Mouse (Mus musculus) liver, embryonic 12.5 days (tissue): Measurements from ENCODE around the gene Sec14l2. TPM values are rescaled to one million over a fixed set of nuclear protein-coding genes. Genes with fewer than 3 reads are reported as not detected.

Experiments
- ATAC-seq: fragments of 200-750 bp; cut with Nextera tagmentation; 2 replicates; pipeline ENCODE4 v1.8.0; 2017; ENCODE audit warnings: moderate number of reproducible peaks, mild to moderate bottlenecking, moderate library complexity
- H3K27ac ChIP-seq: fragments of 300-500 bp; sonication (generic); 2 replicates; pipeline ENCODE4 v1.5.1; 2016; ENCODE audit warnings: mild to moderate bottlenecking
- H3K27me3 ChIP-seq: fragments of 300-500 bp; sonication (generic); replicated peaks from 2 replicates; pipeline ENCODE4 v1.6.1; 2016; ENCODE audit warnings: mild to moderate bottlenecking, moderate library complexity
- H3K36me3 ChIP-seq: fragments of 300-500 bp; sonication (generic); 2 replicates; pipeline ENCODE4 v1.6.1; 2016; ENCODE audit warnings: mild to moderate bottlenecking, moderate library complexity
- H3K4me1 ChIP-seq: fragments of 300-500 bp; sonication (generic); 2 replicates; pipeline ENCODE4 v1.6.1; 2016
- H3K4me2 ChIP-seq: fragments of 300-500 bp; sonication (generic); 2 replicates; pipeline ENCODE4 v1.6.1; 2016; ENCODE audit warnings: mild to moderate bottlenecking, moderate library complexity
- H3K4me3 ChIP-seq: fragments of 300-500 bp; sonication (generic); 2 replicates; pipeline ENCODE4 v1.5.1; 2016; ENCODE audit warnings: mild to moderate bottlenecking, moderate library complexity
- H3K9ac ChIP-seq: fragments of 300-500 bp; sonication (generic); 2 replicates; pipeline ENCODE4 v1.6.1; 2016; ENCODE audit warnings: mild to moderate bottlenecking, moderate library complexity
- H3K9me3 ChIP-seq: fragments of 300-500 bp; sonication (generic); replicated peaks from 2 replicates; pipeline ENCODE4 v1.6.1; 2016; ENCODE audit warnings: mild to moderate bottlenecking, moderate library complexity
- WGBS: fragments of 180-500 bp; shearing (Covaris S2); methylation state at CpG from one replicate; pipeline ENCODE4 v1.1.7; 2016; ENCODE audit not compliant: insufficient replicate concordance; 5-methylcytosine and 5-hydroxymethylcytosine counted together
- polyA plus RNA-seq: library from polyadenylated mRNA; unstranded; fragments of >200 nt; fragmentation: Nextera tagmentation; extraction: Ambion mirVana; gene quantifications from 2 replicates; pipeline ENCODE4 v1.2.1, GENCODE M21; 2016

Gene Sec14l2
- 5.4 and 5.9 TPM in 2 replicates for polyA plus RNA-seq

DNA sequence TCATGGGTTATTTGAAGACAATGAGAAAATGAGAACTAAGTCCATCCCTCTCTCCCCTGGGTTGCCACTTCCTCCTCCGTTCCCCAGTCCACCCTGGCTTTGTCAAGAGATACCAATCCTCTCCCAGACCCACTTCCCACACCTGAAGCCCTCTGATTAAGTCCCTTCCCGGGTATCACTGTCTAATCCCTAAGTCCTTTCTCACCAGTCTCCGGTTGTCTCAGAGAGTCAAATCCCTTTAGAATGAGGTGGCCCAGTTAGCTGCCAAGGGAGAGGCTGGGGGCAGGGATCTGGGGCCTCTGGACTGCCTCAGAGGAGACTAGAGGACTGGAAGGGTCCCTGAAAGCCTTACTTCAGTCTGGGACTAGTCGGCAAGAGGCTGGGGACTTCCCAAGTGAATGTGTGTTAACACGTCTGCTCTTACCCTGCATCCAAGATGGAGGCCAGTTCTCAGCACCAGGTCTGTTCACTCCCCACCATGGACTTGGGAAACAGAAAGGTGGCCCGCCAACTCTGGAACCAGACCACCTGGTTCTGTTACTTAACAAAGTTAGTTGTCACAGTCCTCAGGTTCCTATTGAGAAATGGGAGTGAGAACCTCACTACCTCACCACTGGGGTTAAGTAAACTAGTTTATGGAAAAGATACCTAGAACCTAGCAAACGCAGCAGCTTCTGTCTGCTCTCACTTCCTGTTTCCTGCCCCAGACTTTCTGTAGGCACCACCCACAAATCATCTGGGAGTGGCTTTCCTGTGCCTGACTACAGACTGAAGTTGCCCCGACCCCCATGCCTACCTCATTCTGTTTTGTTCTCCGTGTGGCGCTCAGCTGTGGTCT, at the start of gene Sec14l2:
Gene Sec14l2 (minus strand): TSS at position 674 of the 838 bp plus-strand sequence.
- WGBS = 40% methylated on average over 10 of the region's 10 CpGs

DNA sequence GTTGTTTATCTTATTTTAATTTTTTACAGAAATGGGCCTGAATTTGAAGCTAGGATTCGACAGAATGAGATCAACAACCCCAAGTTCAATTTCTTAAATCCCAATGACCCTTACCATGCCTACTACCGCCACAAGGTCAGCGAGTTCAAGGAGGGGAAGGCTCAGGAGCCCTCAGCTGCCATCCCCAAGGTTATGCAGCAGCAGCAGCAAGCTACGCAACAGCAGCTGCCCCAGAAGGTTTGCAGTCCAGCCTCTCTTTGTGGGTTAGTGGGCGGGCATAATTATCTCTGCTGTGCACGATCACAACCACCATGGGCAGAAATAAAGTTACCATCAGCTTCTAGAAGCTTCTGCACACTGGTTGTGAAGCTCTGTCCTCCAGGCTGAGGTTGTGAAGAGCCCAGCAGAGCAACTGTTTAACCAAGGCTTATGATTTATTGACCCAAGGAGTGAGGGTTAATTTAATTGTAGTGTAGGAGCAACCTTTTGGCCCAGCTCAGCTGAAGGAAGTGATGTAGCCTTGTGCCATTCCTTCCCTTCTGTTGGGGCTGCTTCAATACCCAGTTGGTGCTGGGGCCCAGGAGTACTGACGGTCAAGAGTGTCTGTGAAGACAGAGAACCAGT, 43.4 kb upstream of the Sec14l2 start:
- no peak overlapping the region for H3K4me2 ChIP-seq
- H3K4me3 ChIP-seq = no peak overlapping the region
- H3K36me3 ChIP-seq = peaks cover 100% of the 10 kb centered on the region
- H3K9me3 ChIP-seq = no peaks in the 10 kb centered on the region
- H3K9ac ChIP-seq = no peak overlapping the region
- 76% methylated on average over 7 of the region's 7 CpGs for WGBS
- H3K27me3 ChIP-seq = no peaks in the 10 kb centered on the region
- no peak for ATAC-seq
- no peak overlapping the region for H3K27ac ChIP-seq
- H3K4me1 ChIP-seq = peaks cover 50% of the 10 kb centered on the region

More for the DNA sequence above, at the start of gene Sec14l2:
- peak; percentile 47; the same call in 1 of the 2 replicates for ATAC-seq
- peaks cover 36% of the 10 kb centered on the region for H3K4me1 ChIP-seq
- peaks cover 30% of the 10 kb centered on the region for H3K27me3 ChIP-seq
- peak within 1 kb of the TSS; percentile 14 for H3K4me3 ChIP-seq
- no peaks in the 10 kb centered on the region for H3K36me3 ChIP-seq
- H3K9me3 ChIP-seq = peaks cover 11% of the 10 kb centered on the region; the same call in 1 of the 2 replicates
- peak within 1 kb of the TSS; percentile 28; the same call in 1 of the 2 replicates for H3K9ac ChIP-seq
- H3K4me2 ChIP-seq = peak within 1 kb of the TSS; percentile 46
- peak within 1 kb of the TSS; percentile 41 for H3K27ac ChIP-seq

DNA sequence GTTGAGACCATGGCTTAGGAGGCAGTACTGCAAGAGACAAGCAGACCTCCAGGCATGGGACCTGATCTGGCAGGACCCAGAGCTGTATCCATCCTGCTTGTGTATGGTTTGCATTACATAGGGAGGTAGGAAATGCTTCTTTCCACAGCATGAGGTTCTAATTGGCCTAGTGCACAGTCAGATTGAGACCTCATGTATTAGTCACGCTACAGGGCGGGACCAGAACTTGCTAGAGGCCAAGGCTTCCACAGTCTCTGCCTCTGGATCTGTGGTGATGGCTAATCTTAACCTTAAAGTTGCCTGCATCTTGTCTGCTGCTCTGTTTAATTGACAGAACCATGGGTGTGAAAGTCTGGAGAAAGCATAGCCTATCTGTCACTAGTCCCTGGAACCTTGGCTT, 41.5 kb upstream of the Sec14l2 start:
- ATAC-seq = no peak
- peaks cover 62% of the 10 kb centered on the region for H3K4me1 ChIP-seq
- H3K27ac ChIP-seq = no peak overlapping the region
- 83% methylated on average over 2 of the region's 2 CpGs for WGBS
- no peak overlapping the region for H3K4me2 ChIP-seq
- peaks cover 88% of the 10 kb centered on the region for H3K36me3 ChIP-seq
- H3K4me3 ChIP-seq = no peak overlapping the region
- H3K9ac ChIP-seq = no peak overlapping the region
- H3K9me3 ChIP-seq = no peaks in the 10 kb centered on the region
- no peaks in the 10 kb centered on the region for H3K27me3 ChIP-seq

DNA sequence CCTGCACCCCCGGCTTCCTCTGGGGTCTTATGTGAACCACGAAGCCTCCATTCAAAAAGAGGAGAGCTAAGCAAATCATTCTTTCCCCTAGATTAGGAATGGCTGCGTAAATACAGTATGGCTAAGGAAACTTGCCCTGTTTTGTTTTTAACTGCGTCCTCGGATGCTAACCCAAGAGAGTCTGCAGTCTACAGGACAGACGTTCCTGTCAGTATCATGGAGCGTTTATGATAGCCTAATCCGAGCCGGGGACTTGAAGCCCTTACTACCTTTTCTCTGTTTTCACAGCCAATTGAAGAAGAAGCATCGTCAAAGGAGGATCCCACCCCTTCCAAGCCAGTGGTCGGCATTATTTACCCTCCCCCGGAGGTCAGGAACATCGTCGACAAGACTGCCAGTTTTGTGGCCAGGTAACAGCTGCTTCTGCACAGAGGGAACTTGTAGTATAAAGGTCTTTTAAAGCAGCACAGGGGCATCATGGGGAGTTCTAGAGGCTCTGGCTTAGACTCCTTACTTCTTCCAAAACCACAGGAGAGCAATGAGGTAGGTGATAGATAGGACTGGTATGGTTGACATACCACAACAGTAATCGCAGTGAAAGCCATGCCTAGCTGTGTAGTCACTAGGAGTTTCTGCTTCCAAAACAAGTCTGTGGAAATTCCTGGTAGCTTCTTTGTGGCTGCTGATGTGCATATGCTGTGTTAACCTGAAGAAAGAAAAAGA, 37.7 kb upstream of the Sec14l2 start:
- peaks cover 66% of the 10 kb centered on the region for H3K4me1 ChIP-seq
- H3K9me3 ChIP-seq = no peaks in the 10 kb centered on the region
- no peaks in the 10 kb centered on the region for H3K27me3 ChIP-seq
- 5% methylated on average over 15 of the region's 15 CpGs for WGBS
- H3K27ac ChIP-seq = peak overlapping the region; percentile 83
- peak overlapping the region; percentile 91 for H3K4me3 ChIP-seq
- peaks cover 50% of the 10 kb centered on the region for H3K36me3 ChIP-seq
- peak overlapping the region; percentile 92 for H3K9ac ChIP-seq
- ATAC-seq = no peak
- H3K4me2 ChIP-seq = peak overlapping the region; percentile 96

DNA sequence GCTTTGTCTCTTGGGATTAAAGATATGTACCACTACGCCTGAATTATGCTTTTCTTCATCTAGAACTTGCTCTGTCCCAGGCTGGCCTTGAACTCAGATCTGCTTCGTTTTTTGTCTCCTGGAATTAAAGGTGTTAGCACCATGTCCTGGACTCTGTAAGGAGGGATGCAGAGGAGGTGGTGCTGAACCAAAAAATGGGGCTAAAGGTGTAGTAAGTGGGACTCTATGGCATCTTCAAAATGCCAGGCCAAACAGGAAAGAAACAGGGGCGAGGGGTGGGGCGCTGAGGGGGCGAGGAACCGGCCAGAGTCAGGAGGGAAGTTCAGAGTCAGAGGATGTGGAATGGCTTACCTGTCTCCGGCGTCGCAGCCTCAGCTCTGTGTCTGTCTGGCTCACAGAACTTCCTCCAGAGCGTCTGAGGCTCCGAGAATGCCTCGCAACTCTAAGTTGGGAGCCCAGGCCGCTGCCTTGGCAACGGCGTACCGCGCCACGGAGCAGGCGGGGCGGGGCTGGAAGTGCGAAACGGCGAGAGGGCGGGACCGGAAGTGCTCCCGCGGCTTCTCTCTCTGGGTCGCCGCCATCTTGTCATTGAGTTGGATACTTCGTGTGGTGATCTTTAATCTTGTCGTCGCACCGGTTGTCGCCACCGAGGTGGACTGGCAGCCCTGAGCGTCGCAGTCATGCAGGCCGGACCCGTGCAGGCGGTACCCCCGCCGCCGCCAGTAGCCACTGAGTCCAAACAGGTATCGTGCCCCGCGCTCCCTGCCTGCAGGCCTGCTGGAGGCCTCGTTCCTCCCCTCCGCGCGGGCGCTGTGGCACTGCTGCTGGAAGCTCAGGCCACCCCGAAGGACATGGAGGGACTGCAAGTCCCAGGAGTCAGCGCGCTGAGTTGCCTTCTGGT, 36.8 kb upstream of the Sec14l2 start, which contains the start of the genes Ccdc157 and Sf3a1:
Gene Ccdc157 (minus strand): TSS at position 486 of the 901 bp plus-strand sequence.
Gene Sf3a1 (plus strand): TSS at position 543 of the 901 bp plus-strand sequence.
- ATAC-seq = peak; percentile 94
- WGBS = 1% methylated on average over 54 of the region's 54 CpGs
- peak within 1 kb of the TSS; percentile 83 for H3K27ac ChIP-seq
- H3K4me3 ChIP-seq = peak within 1 kb of the TSS; percentile 91
- H3K4me1 ChIP-seq = peaks cover 70% of the 10 kb centered on the region
- peak within 1 kb of the TSS; percentile 96 for H3K4me2 ChIP-seq
- peaks cover 41% of the 10 kb centered on the region for H3K36me3 ChIP-seq
- H3K27me3 ChIP-seq = no peaks in the 10 kb centered on the region
- H3K9me3 ChIP-seq = no peaks in the 10 kb centered on the region
- H3K9ac ChIP-seq = peak within 1 kb of the TSS; percentile 92

DNA sequence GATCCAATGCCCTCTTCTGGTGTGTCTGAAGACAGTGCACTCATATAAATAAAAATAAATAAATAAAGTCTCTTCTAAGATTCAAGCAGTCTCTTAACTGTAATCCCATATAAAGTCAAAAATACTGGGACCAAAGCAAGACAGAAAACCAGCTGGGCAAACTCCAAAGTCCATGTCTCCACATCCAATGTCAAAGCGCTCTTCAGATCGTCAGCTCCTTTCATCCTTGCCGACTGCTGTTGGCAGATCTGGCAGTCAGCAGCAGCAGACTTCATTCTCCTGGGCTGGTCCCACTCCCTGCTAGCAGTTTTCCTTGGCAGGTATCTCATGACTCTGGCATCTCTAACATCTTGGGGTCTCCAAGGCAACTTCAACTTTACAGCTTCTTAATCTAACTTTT, 35.5 kb upstream of the Sec14l2 start:
- peaks cover 27% of the 10 kb centered on the region for H3K36me3 ChIP-seq
- ATAC-seq = no peak
- no peak overlapping the region for H3K9ac ChIP-seq
- peaks cover 59% of the 10 kb centered on the region for H3K4me1 ChIP-seq
- H3K4me3 ChIP-seq = no peak overlapping the region
- H3K27ac ChIP-seq = no peak overlapping the region
- H3K9me3 ChIP-seq = no peaks in the 10 kb centered on the region
- WGBS = 80% methylated on average over 3 of the region's 3 CpGs
- no peak overlapping the region for H3K4me2 ChIP-seq
- no peaks in the 10 kb centered on the region for H3K27me3 ChIP-seq

DNA sequence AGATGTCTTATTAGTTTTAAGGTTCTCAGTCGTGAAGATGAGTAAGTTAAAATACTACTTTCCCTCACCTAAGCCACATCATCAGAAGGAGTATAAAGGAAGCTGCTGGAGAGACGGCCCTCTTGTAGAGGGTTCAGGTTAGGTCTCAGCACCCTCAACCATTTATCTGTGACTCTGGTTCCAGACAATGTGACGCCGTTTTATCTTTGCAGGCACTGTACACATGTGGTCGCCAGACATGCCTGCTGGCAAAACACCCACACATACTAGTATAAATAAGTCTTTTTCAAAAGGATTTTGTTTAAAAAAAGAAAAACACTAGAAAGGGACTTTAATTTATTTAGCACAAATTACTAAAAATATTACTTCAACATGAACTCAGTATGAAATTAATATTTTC, 32.4 kb upstream of the Sec14l2 start:
- H3K27ac ChIP-seq = no peak overlapping the region
- H3K9ac ChIP-seq = no peak overlapping the region
- no peaks in the 10 kb centered on the region for H3K36me3 ChIP-seq
- H3K27me3 ChIP-seq = no peaks in the 10 kb centered on the region
- no peak overlapping the region for H3K4me3 ChIP-seq
- peak; percentile 31; the same call in 1 of the 2 replicates for ATAC-seq
- peaks cover 31% of the 10 kb centered on the region for H3K4me1 ChIP-seq
- 34% methylated on average over 5 of the region's 5 CpGs for WGBS
- H3K4me2 ChIP-seq = no peak overlapping the region
- no peaks in the 10 kb centered on the region for H3K9me3 ChIP-seq

DNA sequence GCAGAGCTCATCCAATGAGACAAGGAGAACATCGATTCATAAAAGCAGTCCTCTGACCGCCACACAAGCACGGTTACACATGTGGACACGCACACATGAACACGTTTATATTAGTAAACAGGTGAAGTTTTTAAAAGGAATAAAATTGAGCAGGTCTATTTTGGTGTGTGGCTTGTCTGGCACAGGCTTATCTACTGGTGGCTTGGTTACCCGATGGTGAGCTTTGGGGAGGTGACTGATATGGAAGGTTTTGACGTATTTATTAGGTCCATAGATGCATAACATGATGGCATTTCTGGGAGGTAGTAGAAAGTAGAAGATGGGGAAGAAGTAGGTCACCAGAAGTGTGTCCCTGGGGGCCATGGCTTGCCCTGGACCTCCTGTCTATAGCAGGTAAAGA, 30.5 kb upstream of the Sec14l2 start:
- Histone ChIP-seq H3K9me3 (no peaks in the 10 kb centered on the region), H3K9ac (no peak overlapping the region), H3K36me3 (no peaks in the 10 kb centered on the region), H3K4me3 (no peak overlapping the region), H3K27ac (no peak overlapping the region), H3K4me1 (peaks cover 17% of the 10 kb centered on the region), H3K27me3 (no peaks in the 10 kb centered on the region), H3K4me2 (no peak overlapping the region)
- no peak for ATAC-seq
- WGBS = 75% methylated on average over 7 of the region's 7 CpGs

DNA sequence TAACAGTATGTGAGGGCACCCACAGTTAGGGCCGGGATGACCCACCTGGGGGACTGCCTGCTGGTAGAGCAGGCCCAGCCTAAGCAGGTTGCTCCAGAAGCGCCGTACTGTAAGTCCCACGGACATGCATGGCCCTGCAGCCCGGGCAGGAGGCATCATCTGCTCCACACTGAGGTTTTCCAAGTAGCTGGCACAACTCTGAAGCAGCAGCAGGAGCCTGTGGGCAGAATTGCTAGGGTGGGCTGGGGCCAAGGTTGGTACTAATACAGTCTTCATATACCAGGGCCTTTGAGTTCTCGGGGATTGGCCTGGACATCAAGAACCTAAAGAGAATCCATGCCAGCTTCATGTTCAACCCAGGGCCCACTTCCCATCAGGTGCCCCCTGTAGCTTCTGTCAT, 26.7 kb upstream of the Sec14l2 start:
- ATAC-seq = no peak
- Histone ChIP-seq H3K36me3 (no peaks in the 10 kb centered on the region), H3K27ac (no peak overlapping the region), H3K4me3 (no peak overlapping the region), H3K4me1 (no peaks in the 10 kb centered on the region), H3K9ac (no peak overlapping the region), H3K27me3 (no peaks in the 10 kb centered on the region), H3K4me2 (no peak overlapping the region), H3K9me3 (no peaks in the 10 kb centered on the region)
- WGBS = 74% methylated on average over 6 of the region's 6 CpGs

DNA sequence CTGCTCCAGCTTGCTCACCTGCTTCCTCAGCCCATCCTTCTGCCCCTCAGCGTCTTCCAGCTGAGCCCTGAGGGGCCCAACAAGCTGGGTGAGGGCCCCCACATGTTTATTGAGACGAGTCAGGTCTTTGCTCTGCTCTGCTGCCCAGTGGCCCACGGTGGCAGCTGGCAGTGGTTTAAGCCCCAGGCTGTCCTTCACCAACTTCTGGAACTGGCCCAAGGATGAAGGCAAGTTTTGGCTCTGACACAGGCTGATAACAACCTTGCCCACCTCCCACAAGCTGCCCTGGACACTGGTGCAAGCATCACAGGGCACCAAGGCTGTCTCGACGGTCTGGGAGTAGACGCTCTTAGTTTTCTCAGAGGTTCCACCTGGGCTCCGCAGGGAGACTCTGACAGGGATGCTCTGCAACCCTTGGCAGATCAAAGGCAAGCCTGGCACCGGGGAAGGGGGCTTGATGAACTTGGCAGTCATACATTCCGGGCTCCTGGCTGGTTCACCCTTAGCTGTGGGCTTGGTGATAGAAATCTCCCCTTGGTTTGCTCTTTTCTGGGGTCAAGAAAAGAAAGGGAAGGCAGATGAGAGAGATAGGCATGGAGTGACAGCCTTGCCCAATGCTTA, 25.4 kb upstream of the Sec14l2 start:
- H3K9me3 ChIP-seq = no peaks in the 10 kb centered on the region
- H3K4me1 ChIP-seq = no peaks in the 10 kb centered on the region
- H3K9ac ChIP-seq = no peak overlapping the region
- 70% methylated on average over 9 of the region's 9 CpGs for WGBS
- no peaks in the 10 kb centered on the region for H3K27me3 ChIP-seq
- peaks cover 3% of the 10 kb centered on the region for H3K36me3 ChIP-seq
- no peak overlapping the region for H3K27ac ChIP-seq
- no peak overlapping the region for H3K4me2 ChIP-seq
- no peak overlapping the region for H3K4me3 ChIP-seq
- no peak for ATAC-seq

DNA sequence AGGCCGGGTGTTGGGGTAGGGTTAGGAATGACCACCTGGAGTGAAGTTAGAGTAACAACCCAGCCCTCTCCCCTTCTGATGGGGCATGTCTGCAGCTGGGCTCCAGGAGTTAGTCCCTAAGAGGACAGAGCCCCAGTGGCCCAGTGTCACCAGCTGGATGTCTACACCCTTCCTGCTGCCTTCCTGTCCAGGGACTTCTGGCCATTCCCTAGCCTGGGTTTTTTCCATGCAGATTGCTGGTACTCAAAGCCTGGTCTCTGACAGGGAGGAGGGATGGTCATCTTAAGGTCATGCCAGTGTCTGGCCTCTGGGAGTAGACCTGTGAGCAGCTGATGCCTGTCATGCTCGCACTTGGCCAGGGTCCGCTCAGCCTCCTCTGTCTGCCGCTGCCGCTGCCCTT, 24.9 kb upstream of the Sec14l2 start:
- peaks cover 8% of the 10 kb centered on the region for H3K36me3 ChIP-seq
- no peak for ATAC-seq
- WGBS = 82% methylated on average over 5 of the region's 5 CpGs
- H3K4me2 ChIP-seq = no peak overlapping the region
- H3K9me3 ChIP-seq = no peaks in the 10 kb centered on the region
- no peak overlapping the region for H3K27ac ChIP-seq
- H3K9ac ChIP-seq = no peak overlapping the region
- H3K27me3 ChIP-seq = no peaks in the 10 kb centered on the region
- H3K4me1 ChIP-seq = no peaks in the 10 kb centered on the region
- H3K4me3 ChIP-seq = no peak overlapping the region
